Mouse (Mus musculus) heart, embryonic 16.5 days (tissue): Measurements from ENCODE around the gene Trappc12. TPM values are rescaled to one million over a fixed set of nuclear protein-coding genes. Genes with fewer than 3 reads are reported as not detected.

Experiments used
- ATAC-seq: fragments of 200-750 bp; cut with Nextera tagmentation; replicated peaks from 2 replicates; pipeline ENCODE4 v1.8.0; 2017; ENCODE audit warnings: moderate number of reproducible peaks; ENCODE audit not compliant: insufficient read depth, low FRiP score; ENCODE audit errors: extremely low read depth
- H3K27ac ChIP-seq: fragments of 300-500 bp; sonication (generic); 2 replicates; pipeline ENCODE4 v1.5.1; 2014; ENCODE audit warnings: mild to moderate bottlenecking, low read length, control low read depth, moderate library complexity
- H3K27me3 ChIP-seq: fragments of 300-500 bp; sonication (generic); 2 replicates; pipeline ENCODE4 v1.6.1; 2014; ENCODE audit warnings: low read length, mixed read lengths; ENCODE audit not compliant: control insufficient read depth, insufficient read depth
- H3K36me3 ChIP-seq: fragments of 300-500 bp; sonication (generic); 2 replicates; pipeline ENCODE4 v1.6.1; 2014; ENCODE audit not compliant: control insufficient read depth, insufficient read depth
- H3K4me1 ChIP-seq: fragments of 300-500 bp; sonication (generic); 2 replicates; pipeline ENCODE4 v1.6.1; 2014; ENCODE audit warnings: low read length, mixed read lengths; ENCODE audit not compliant: control insufficient read depth, insufficient read depth
- H3K4me2 ChIP-seq: fragments of 300-500 bp; sonication (generic); 2 replicates; pipeline ENCODE4 v1.6.1; 2014; ENCODE audit warnings: low read depth, mild to moderate bottlenecking, control low read depth, low read length
- H3K4me3 ChIP-seq: fragments of 300-500 bp; sonication (generic); 2 replicates; pipeline ENCODE4 v1.5.1; 2014; ENCODE audit warnings: mild to moderate bottlenecking, control low read depth, low read length
- H3K9ac ChIP-seq: fragments of 300-500 bp; sonication (generic); 2 replicates; pipeline ENCODE4 v1.6.1; 2014; ENCODE audit warnings: low read length, control low read depth
- H3K9me3 ChIP-seq: fragments of 300-500 bp; sonication (generic); replicated peaks from 2 replicates; pipeline ENCODE4 v1.6.1; 2016; ENCODE audit warnings: low read length; ENCODE audit not compliant: control insufficient read depth
- WGBS: fragments of 180-500 bp; shearing (Covaris S2); extraction: QIAGEN DNeasy Blood & Tissue Kit; methylation state at CpG from one replicate; pipeline ENCODE4 v1.1.7; 2014; 5-methylcytosine and 5-hydroxymethylcytosine counted together
- polyA plus RNA-seq: library from polyadenylated mRNA; unstranded; fragments of >200 nt; fragmentation: Nextera tagmentation; extraction: Ambion mirVana; gene quantifications from 2 replicates; pipeline ENCODE4 v1.2.1, GENCODE M21; 2015

Trappc12 gene
- polyA plus RNA-seq, result 34.5 and 35.2 TPM in 2 replicates

- H3K36me3 ChIP-seq, result peaks cover 20% of the 10 kb centered on the region
- peak within 1 kb of the TSS; percentile 68 for H3K27ac ChIP-seq
- H3K4me2 ChIP-seq, result peak within 1 kb of the TSS; percentile 98
- no peaks in the 10 kb centered on the region for H3K27me3 ChIP-seq
- ATAC-seq, result peak; percentile 87
- peak within 1 kb of the TSS; percentile 85 for H3K9ac ChIP-seq
- no peaks in the 10 kb centered on the region for H3K9me3 ChIP-seq
- peaks cover 12% of the 10 kb centered on the region for H3K4me1 ChIP-seq
- WGBS, result 1% methylated on average over 41 of the region's 41 CpGs
- H3K4me3 ChIP-seq, result peak within 1 kb of the TSS; percentile 78
Observed at GRCm38 (mm10) chr12:28750021-28750633, at the start of gene Trappc12. TSS of gene Trappc12 (minus strand) at chr12:28750472.

GRCm38 (mm10) chr12:28799798-28800411 is 49.6 kb upstream of the Trappc12 start:
- 67% methylated on average over 11 of the region's 11 CpGs for WGBS

GRCm38 (mm10) chr12:28796881-28797420 is 46.7 kb upstream of the Trappc12 start:
- Histone ChIP-seq H3K4me3 (no peak overlapping the region), H3K27me3 (no peaks in the 10 kb centered on the region), H3K27ac (no peak overlapping the region), H3K4me1 (0 out of 2 replicates have a peak, but pooled peaks cover 2% of the 10 kb centered on the region), H3K9ac (no peak overlapping the region), H3K4me2 (no peak overlapping the region), H3K9me3 (peaks cover 3% of the 10 kb centered on the region; the same call in 1 of the 2 replicates), H3K36me3 (no peaks in the 10 kb centered on the region)
- ATAC-seq, result no peak

More at GRCm38 (mm10) chr12:28799798-28800411, 49.6 kb upstream of the Trappc12 start:
- H3K36me3 ChIP-seq, result no peaks in the 10 kb centered on the region
- H3K4me2 ChIP-seq, result no peak overlapping the region
- no peak overlapping the region for H3K9ac ChIP-seq
- H3K4me3 ChIP-seq, result no peak overlapping the region
- H3K4me1 ChIP-seq, result peaks cover 6% of the 10 kb centered on the region
- H3K27ac ChIP-seq, result no peak overlapping the region
- ATAC-seq, result no peak
- no peaks in the 10 kb centered on the region for H3K27me3 ChIP-seq
- H3K9me3 ChIP-seq, result peaks cover 3% of the 10 kb centered on the region; the same call in 1 of the 2 replicates

GRCm38 (mm10) chr12:28795041-28795440 is 44.8 kb upstream of the Trappc12 start:
- H3K36me3 ChIP-seq, result no peaks in the 10 kb centered on the region
- no peak overlapping the region for H3K9ac ChIP-seq
- H3K4me3 ChIP-seq, result no peak overlapping the region
- H3K27me3 ChIP-seq, result no peaks in the 10 kb centered on the region
- 0 out of 2 replicates have a peak, but pooled peaks cover 2% of the 10 kb centered on the region for H3K4me1 ChIP-seq
- 54% methylated on average over 3 of the region's 3 CpGs for WGBS
- peaks cover 3% of the 10 kb centered on the region; the same call in 1 of the 2 replicates for H3K9me3 ChIP-seq
- no peak for ATAC-seq
- no peak overlapping the region for H3K4me2 ChIP-seq
- H3K27ac ChIP-seq, result no peak overlapping the region

- 0 out of 2 replicates have a peak, but pooled peaks cover 2% of the 10 kb centered on the region for H3K4me1 ChIP-seq
- peaks cover 3% of the 10 kb centered on the region; the same call in 1 of the 2 replicates for H3K9me3 ChIP-seq
- no peaks in the 10 kb centered on the region for H3K27me3 ChIP-seq
- no peak for ATAC-seq
- 74% methylated on average over 2 of the region's 2 CpGs for WGBS
- H3K9ac ChIP-seq, result no peak overlapping the region
- H3K27ac ChIP-seq, result no peak overlapping the region
- no peaks in the 10 kb centered on the region for H3K36me3 ChIP-seq
- H3K4me2 ChIP-seq, result no peak overlapping the region
- no peak overlapping the region for H3K4me3 ChIP-seq
Observed at GRCm38 (mm10) chr12:28793715-28794114, 43.4 kb upstream of the Trappc12 start.

- Histone ChIP-seq H3K4me1 (0 out of 2 replicates have a peak, but pooled peaks cover 2% of the 10 kb centered on the region), H3K4me2 (no peak overlapping the region), H3K36me3 (no peaks in the 10 kb centered on the region), H3K27me3 (no peaks in the 10 kb centered on the region), H3K4me3 (no peak overlapping the region), H3K9me3 (no peaks in the 10 kb centered on the region), H3K27ac (no peak overlapping the region), H3K9ac (no peak overlapping the region)
- 90% methylated on average over 3 of the region's 3 CpGs for WGBS
- no peak for ATAC-seq
Observed at GRCm38 (mm10) chr12:28792613-28793012, 42.3 kb upstream of the Trappc12 start.

- no peaks in the 10 kb centered on the region for H3K27me3 ChIP-seq
- no peaks in the 10 kb centered on the region for H3K4me1 ChIP-seq
- H3K4me2 ChIP-seq, result no peak overlapping the region
- no peaks in the 10 kb centered on the region for H3K9me3 ChIP-seq
- ATAC-seq, result no peak
- H3K9ac ChIP-seq, result no peak overlapping the region
- no peak overlapping the region for H3K4me3 ChIP-seq
- H3K27ac ChIP-seq, result no peak overlapping the region
- no peaks in the 10 kb centered on the region for H3K36me3 ChIP-seq
- WGBS, result 87% methylated on average over 6 of the region's 6 CpGs
Observed at GRCm38 (mm10) chr12:28786310-28786709, 36.0 kb upstream of the Trappc12 start.

GRCm38 (mm10) chr12:28785299-28785698 is 35.0 kb upstream of the Trappc12 start:
- ATAC-seq, result no peak
- Histone ChIP-seq H3K27me3 (no peaks in the 10 kb centered on the region), H3K36me3 (no peaks in the 10 kb centered on the region), H3K4me2 (no peak overlapping the region), H3K9ac (no peak overlapping the region), H3K4me1 (no peaks in the 10 kb centered on the region), H3K9me3 (no peaks in the 10 kb centered on the region), H3K4me3 (no peak overlapping the region), H3K27ac (no peak overlapping the region)
- WGBS, result 6% methylated on average over 1 of the region's 1 CpGs

- no peaks in the 10 kb centered on the region for H3K36me3 ChIP-seq
- no peak overlapping the region for H3K4me3 ChIP-seq
- no peak overlapping the region for H3K4me2 ChIP-seq
- no peaks in the 10 kb centered on the region for H3K27me3 ChIP-seq
- H3K9me3 ChIP-seq, result no peaks in the 10 kb centered on the region
- H3K4me1 ChIP-seq, result no peaks in the 10 kb centered on the region
- H3K9ac ChIP-seq, result no peak overlapping the region
- no peak overlapping the region for H3K27ac ChIP-seq
- WGBS, result 69% methylated on average over 8 of the region's 8 CpGs
- ATAC-seq, result no peak
Observed at GRCm38 (mm10) chr12:28784864-28785263, 34.6 kb upstream of the Trappc12 start.
